Mouse (Mus musculus) embryonic facial prominence, embryonic 15.5 days (tissue): ENCODE measurements around the gene Gm20878. TPM values are rescaled to one million over a fixed set of nuclear protein-coding genes. Genes with fewer than 3 reads are reported as not detected.
"Not testable (repeated sequence)": the region's sequence is repeated elsewhere in the genome, so short reads cannot be mapped to it uniquely, and the experiment has no call there.

ENCODE experiments used
- ATAC-seq: fragments of 200-750 bp; cut with Nextera tagmentation; 2 replicates; pipeline ENCODE4 v1.8.0; 2017; ENCODE audit warnings: low read depth, moderate TSS enrichment; ENCODE audit not compliant: insufficient number of reproducible peaks, low FRiP score, low TSS enrichment
- H3K27ac ChIP-seq: fragments of 300-500 bp; sonication (generic); replicated peaks from 2 replicates; pipeline ENCODE4 v1.5.1; 2015; ENCODE audit warnings: mild to moderate bottlenecking, inconsistent platforms
- H3K27me3 ChIP-seq: fragments of 300-500 bp; sonication (generic); 2 replicates; pipeline ENCODE4 v1.6.1; 2015; ENCODE audit warnings: inconsistent platforms
- H3K36me3 ChIP-seq: fragments of 300-500 bp; sonication (generic); 2 replicates; pipeline ENCODE4 v1.6.1; 2015; ENCODE audit warnings: mild to moderate bottlenecking, inconsistent platforms
- H3K4me1 ChIP-seq: fragments of 300-500 bp; sonication (generic); 2 replicates; pipeline ENCODE4 v1.6.1; 2015; ENCODE audit warnings: inconsistent platforms
- H3K4me2 ChIP-seq: fragments of 300-500 bp; sonication (generic); replicated peaks from 2 replicates; pipeline ENCODE4 v1.6.1; 2015; ENCODE audit warnings: mild to moderate bottlenecking, inconsistent platforms
- H3K4me3 ChIP-seq: fragments of 300-500 bp; sonication (generic); replicated peaks from 2 replicates; pipeline ENCODE4 v1.5.1; 2015; ENCODE audit warnings: mild to moderate bottlenecking, inconsistent platforms
- H3K9ac ChIP-seq: fragments of 300-500 bp; sonication (generic); 2 replicates; pipeline ENCODE4 v1.6.1; 2015; ENCODE audit warnings: inconsistent platforms
- H3K9me3 ChIP-seq: fragments of 300-500 bp; sonication (generic); replicated peaks from 2 replicates; pipeline ENCODE4 v1.6.1; 2016; ENCODE audit warnings: inconsistent platforms
- WGBS: fragments of 180-500 bp; shearing (Covaris S2); methylation state at CpG from one replicate; pipeline ENCODE4 v1.1.7; 2015; 5-methylcytosine and 5-hydroxymethylcytosine counted together
- polyA plus RNA-seq: library from polyadenylated mRNA; unstranded; fragments of >200 nt; fragmentation: Nextera tagmentation; extraction: Ambion mirVana; gene quantifications from 2 replicates; pipeline ENCODE4 v1.2.1, GENCODE M21; 2015

Gene Gm20878
- 2.6 and 3.7 TPM in 2 replicates for polyA plus RNA-seq

- not testable (repeated sequence) for H3K4me3 ChIP-seq, H3K36me3 ChIP-seq, H3K9me3 ChIP-seq, H3K4me1 ChIP-seq, H3K27me3 ChIP-seq, H3K9ac ChIP-seq, ATAC-seq, H3K4me2 ChIP-seq, H3K27ac ChIP-seq
- WGBS = no CpG with 5 or more reads among the region's 8 CpGs
Measured at GRCm38 (mm10) chr4:41941272-41941671, at the start of gene Gm20878. Gene Gm20878, plus strand, starts transcription at chr4:41941572.

GRCm38 (mm10) chr4:41903310-41903709 is 38.1 kb upstream of the Gm20878 start, which contains the start of gene Gm21541:
Gene Gm21541, plus strand, starts transcription at chr4:41903610.
- not testable (repeated sequence) for ATAC-seq, H3K4me3 ChIP-seq, H3K9me3 ChIP-seq, H3K4me1 ChIP-seq, H3K36me3 ChIP-seq, H3K4me2 ChIP-seq, H3K27me3 ChIP-seq, H3K9ac ChIP-seq, H3K27ac ChIP-seq
- WGBS = no CpG with 5 or more reads among the region's 5 CpGs

GRCm38 (mm10) chr4:41965758-41966157 is 24.4 kb downstream of the Gm20878 start, which contains the start of gene Fam205a4:
Gene Fam205a4, plus strand, starts transcription at chr4:41966058.
- H3K4me1 ChIP-seq, H3K9ac ChIP-seq, H3K4me2 ChIP-seq, H3K9me3 ChIP-seq, H3K4me3 ChIP-seq, ATAC-seq, H3K27ac ChIP-seq, H3K36me3 ChIP-seq, H3K27me3 ChIP-seq: not testable (repeated sequence)
- no CpG with 5 or more reads among the region's 1 CpGs for WGBS

Other genes starting within 250 kb of the Gm20878 start
- gene Cntfr, start 244.5 kb upstream of the Gm20878 start, polyA plus RNA-seq = 16.2 and 19.0 TPM in 2 replicates
- 407 and 429 TPM in 2 replicates for gene Il11ra1, start 241.6 kb upstream of the Gm20878 start, polyA plus RNA-seq
- gene Rpp25l, start 228.0 kb upstream of the Gm20878 start, polyA plus RNA-seq = 70.0 and 79.8 TPM in 2 replicates
- 139 and 146 TPM in 2 replicates for gene Dctn3, start 218.4 kb upstream of the Gm20878 start, polyA plus RNA-seq
- 0.12 and 0.16 TPM in 2 replicates for gene Arid3c, start 210.4 kb upstream of the Gm20878 start, polyA plus RNA-seq
- 41.4 and 45.5 TPM in 2 replicates for gene Galt, start 186.3 kb upstream of the Gm20878 start, polyA plus RNA-seq
- 75.9 and 79.7 TPM in 2 replicates for gene Sigmar1, start 185.4 kb upstream of the Gm20878 start, polyA plus RNA-seq
- gene Ccl27a, start 167.3 kb upstream of the Gm20878 start, polyA plus RNA-seq = 36.5 and 43.8 TPM in 2 replicates
- 39.2 and 41.8 TPM in 2 replicates for gene Gm21541, start 38.0 kb upstream of the Gm20878 start, polyA plus RNA-seq
- 0.28 and 0.34 TPM in 2 replicates for gene Fam205a4, start 24.5 kb downstream of the Gm20878 start, polyA plus RNA-seq
- 0.11 and 0.22 TPM in 2 replicates for gene Gm21093, start 93.2 kb downstream of the Gm20878 start, polyA plus RNA-seq
- not detected in 2 replicates for gene Gm3893, start 149.6 kb downstream of the Gm20878 start, polyA plus RNA-seq
- gene Gm13304, start 173.2 kb downstream of the Gm20878 start, polyA plus RNA-seq = 11.0 and 23.4 TPM in 2 replicates
- 0.77 and 0.93 TPM in 2 replicates for gene Gm13306, start 211.9 kb downstream of the Gm20878 start, polyA plus RNA-seq
- 0.63 and 1.5 TPM in 2 replicates for gene Gm13305, start 227.0 kb downstream of the Gm20878 start, polyA plus RNA-seq